Mouse (Mus musculus) stomach, postnatal 0 days (tissue): ENCODE measurements around the gene 6430628N08Rik. TPM values are rescaled to one million over a fixed set of nuclear protein-coding genes. Genes with fewer than 3 reads are reported as not detected.

Source experiments
- ATAC-seq: fragments of 200-750 bp; cut with Nextera tagmentation; 2 replicates; pipeline ENCODE4 v1.8.0; 2017; ENCODE audit not compliant: low FRiP score, low TSS enrichment
- DNase-seq: peaks from one replicate; pipeline ENCODE4 v3.0.0-alpha.2; 2016; ENCODE audit warnings: low spot score
- H3K27ac ChIP-seq: fragments of 300-500 bp; sonication (generic); replicated peaks from 2 replicates; pipeline ENCODE4 v1.5.1; 2014; ENCODE audit warnings: mild to moderate bottlenecking, control low read depth
- H3K27me3 ChIP-seq: fragments of 300-500 bp; sonication (generic); 2 replicates; pipeline ENCODE4 v1.6.1; 2014; ENCODE audit warnings: low read length; ENCODE audit not compliant: control insufficient read depth, insufficient read depth
- H3K36me3 ChIP-seq: fragments of 300-500 bp; sonication (generic); 2 replicates; pipeline ENCODE4 v1.6.1; 2014; ENCODE audit warnings: low read length, mixed read lengths; ENCODE audit not compliant: control insufficient read depth, insufficient read depth
- H3K4me1 ChIP-seq: fragments of 300-500 bp; sonication (generic); replicated peaks from 2 replicates; pipeline ENCODE4 v1.6.1; 2014; ENCODE audit warnings: antibody characterized with exemption; ENCODE audit not compliant: control insufficient read depth, insufficient read depth
- H3K4me2 ChIP-seq: fragments of 300-500 bp; sonication (generic); replicated peaks from 2 replicates; pipeline ENCODE4 v1.6.1; 2014; ENCODE audit warnings: low read depth, mild to moderate bottlenecking, control low read depth, moderate library complexity
- H3K4me3 ChIP-seq: fragments of 300-500 bp; sonication (generic); 2 replicates; pipeline ENCODE4 v1.5.1; 2014; ENCODE audit warnings: low read depth, low read length, control low read depth
- H3K9ac ChIP-seq: fragments of 300-500 bp; sonication (generic); 2 replicates; pipeline ENCODE4 v1.6.1; 2014; ENCODE audit warnings: mild to moderate bottlenecking, low read length, control low read depth, mixed read lengths
- H3K9me3 ChIP-seq: fragments of 300-500 bp; sonication (generic); 2 replicates; pipeline ENCODE4 v1.6.1; 2016; ENCODE audit warnings: low read length; ENCODE audit not compliant: control insufficient read depth
- CTCF ChIP-seq: IDR thresholded peaks from 2 replicates; pipeline ENCODE4 v1.5.1; 2016; ENCODE audit warnings: antibody characterized with exemption, low read depth, mild to moderate bottlenecking, moderate library complexity
- EP300 ChIP-seq: optimal IDR thresholded peaks from 2 replicates; pipeline ENCODE3; 2016; ENCODE audit warnings: antibody characterized with exemption
- WGBS: fragments of 180-500 bp; shearing (Covaris S2); extraction: QIAGEN DNeasy Blood & Tissue Kit; methylation state at CpG from one replicate; pipeline ENCODE4 v1.1.7; 2014; 5-methylcytosine and 5-hydroxymethylcytosine counted together
- polyA plus RNA-seq: library from polyadenylated mRNA; unstranded; fragments of >200 nt; fragmentation: Nextera tagmentation; extraction: Ambion mirVana; gene quantifications from 2 replicates; pipeline ENCODE4 v1.2.1, GENCODE M21; 2015

The 6430628N08Rik gene
- polyA plus RNA-seq, 1 experiment from 2014 or later = not detected

- ATAC-seq = 0 out of 2 replicates have a peak, but pooled peaks have one; percentile 64
- H3K27ac ChIP-seq = no peak overlapping the region; the same call in 1 of the 2 replicates
- no peak overlapping the region for H3K4me3 ChIP-seq
- WGBS = 72% methylated on average over 2 of the region's 2 CpGs
- H3K9ac ChIP-seq = no peak overlapping the region
- H3K4me1 ChIP-seq = no peaks in the 10 kb centered on the region
- H3K9me3 ChIP-seq = no peaks in the 10 kb centered on the region
- TF ChIP-seq CTCF (no peak), EP300 (no peak)
- H3K36me3 ChIP-seq = no peaks in the 10 kb centered on the region; the same call in 1 of the 2 replicates
- no peaks in the 10 kb centered on the region for H3K27me3 ChIP-seq
- no peak for DNase-seq
- H3K4me2 ChIP-seq = no peak overlapping the region
These were observed 40.4 kb upstream of the 6430628N08Rik start for GRCm38 (mm10) chr4:115850111-115850510.

- Histone ChIP-seq H3K4me1 (no peaks in the 10 kb centered on the region), H3K4me2 (no peak overlapping the region), H3K9me3 (no peaks in the 10 kb centered on the region), H3K4me3 (no peak overlapping the region), H3K27me3 (no peaks in the 10 kb centered on the region), H3K36me3 (no peaks in the 10 kb centered on the region; the same call in 1 of the 2 replicates), H3K9ac (no peak overlapping the region), H3K27ac (no peak overlapping the region)
- no peak for ATAC-seq
- 21% methylated on average over 2 of the region's 2 CpGs for WGBS
- TF ChIP-seq CTCF (no peak), EP300 (no peak)
- no peak for DNase-seq
These were observed 39.8 kb upstream of the 6430628N08Rik start for GRCm38 (mm10) chr4:115850631-115851030.

- no peak overlapping the region for H3K4me2 ChIP-seq
- H3K27me3 ChIP-seq = no peaks in the 10 kb centered on the region
- DNase-seq = no peak
- no peak for TF ChIP-seq CTCF
- no peak overlapping the region for H3K4me3 ChIP-seq
- H3K27ac ChIP-seq = no peak overlapping the region
- no peaks in the 10 kb centered on the region for H3K9me3 ChIP-seq
- 81% methylated on average over 6 of the region's 6 CpGs for WGBS
- no peaks in the 10 kb centered on the region; the same call in 1 of the 2 replicates for H3K36me3 ChIP-seq
- no peaks in the 10 kb centered on the region for H3K4me1 ChIP-seq
- H3K9ac ChIP-seq = no peak overlapping the region
- no peak for ATAC-seq
These were observed 38.9 kb upstream of the 6430628N08Rik start for GRCm38 (mm10) chr4:115851569-115851968.

- 64% methylated on average over 6 of the region's 6 CpGs for WGBS
- no peak overlapping the region for H3K4me2 ChIP-seq
- TF ChIP-seq EP300 (no peak), CTCF (no peak)
- H3K27ac ChIP-seq = no peak overlapping the region
- H3K9me3 ChIP-seq = no peaks in the 10 kb centered on the region
- no peak for ATAC-seq
- peaks cover 12% of the 10 kb centered on the region; the same call in 1 of the 2 replicates for H3K36me3 ChIP-seq
- no peak for DNase-seq
- no peaks in the 10 kb centered on the region for H3K4me1 ChIP-seq
- no peak overlapping the region for H3K4me3 ChIP-seq
- no peak overlapping the region for H3K9ac ChIP-seq
- H3K27me3 ChIP-seq = no peaks in the 10 kb centered on the region
These were observed 35.4 kb upstream of the 6430628N08Rik start for GRCm38 (mm10) chr4:115855100-115855499.

- Histone ChIP-seq H3K4me3 (no peak overlapping the region), H3K27me3 (no peaks in the 10 kb centered on the region), H3K4me1 (no peaks in the 10 kb centered on the region), H3K9me3 (no peaks in the 10 kb centered on the region), H3K36me3 (peaks cover 12% of the 10 kb centered on the region; the same call in 1 of the 2 replicates), H3K27ac (no peak overlapping the region), H3K4me2 (no peak overlapping the region), H3K9ac (no peak overlapping the region)
- ATAC-seq = no peak
- TF ChIP-seq EP300 = no peak
- TF ChIP-seq CTCF = no peak
- no peak for DNase-seq
- WGBS = 60% methylated on average over 4 of the region's 4 CpGs
These were observed 34.9 kb upstream of the 6430628N08Rik start for GRCm38 (mm10) chr4:115855609-115856008.

- H3K4me3 ChIP-seq = no peak overlapping the region
- no peaks in the 10 kb centered on the region for H3K9me3 ChIP-seq
- WGBS = 86% methylated on average over 4 of the region's 4 CpGs
- H3K27me3 ChIP-seq = no peaks in the 10 kb centered on the region
- H3K27ac ChIP-seq = no peak overlapping the region
- H3K4me2 ChIP-seq = no peak overlapping the region
- no peaks in the 10 kb centered on the region for H3K4me1 ChIP-seq
- TF ChIP-seq EP300 (no peak), CTCF (no peak)
- no peak for ATAC-seq
- H3K36me3 ChIP-seq = peaks cover 12% of the 10 kb centered on the region; the same call in 1 of the 2 replicates
- H3K9ac ChIP-seq = no peak overlapping the region
- DNase-seq = no peak
These were observed 34.2 kb upstream of the 6430628N08Rik start for GRCm38 (mm10) chr4:115856282-115856681.
